Mouse (Mus musculus): Measurements from ENCODE around the gene Pafah1b2. TPM values are rescaled to one million over a fixed set of nuclear protein-coding genes. Genes with fewer than 3 reads are reported as not detected.

Gene Pafah1b2
- 66.5 and 504 TPM in 2 replicates for polyA plus RNA-seq (2012; ENCODE audit: insufficient read depth, insufficient read length, low replicate concordance, missing spikeins)

DNA sequence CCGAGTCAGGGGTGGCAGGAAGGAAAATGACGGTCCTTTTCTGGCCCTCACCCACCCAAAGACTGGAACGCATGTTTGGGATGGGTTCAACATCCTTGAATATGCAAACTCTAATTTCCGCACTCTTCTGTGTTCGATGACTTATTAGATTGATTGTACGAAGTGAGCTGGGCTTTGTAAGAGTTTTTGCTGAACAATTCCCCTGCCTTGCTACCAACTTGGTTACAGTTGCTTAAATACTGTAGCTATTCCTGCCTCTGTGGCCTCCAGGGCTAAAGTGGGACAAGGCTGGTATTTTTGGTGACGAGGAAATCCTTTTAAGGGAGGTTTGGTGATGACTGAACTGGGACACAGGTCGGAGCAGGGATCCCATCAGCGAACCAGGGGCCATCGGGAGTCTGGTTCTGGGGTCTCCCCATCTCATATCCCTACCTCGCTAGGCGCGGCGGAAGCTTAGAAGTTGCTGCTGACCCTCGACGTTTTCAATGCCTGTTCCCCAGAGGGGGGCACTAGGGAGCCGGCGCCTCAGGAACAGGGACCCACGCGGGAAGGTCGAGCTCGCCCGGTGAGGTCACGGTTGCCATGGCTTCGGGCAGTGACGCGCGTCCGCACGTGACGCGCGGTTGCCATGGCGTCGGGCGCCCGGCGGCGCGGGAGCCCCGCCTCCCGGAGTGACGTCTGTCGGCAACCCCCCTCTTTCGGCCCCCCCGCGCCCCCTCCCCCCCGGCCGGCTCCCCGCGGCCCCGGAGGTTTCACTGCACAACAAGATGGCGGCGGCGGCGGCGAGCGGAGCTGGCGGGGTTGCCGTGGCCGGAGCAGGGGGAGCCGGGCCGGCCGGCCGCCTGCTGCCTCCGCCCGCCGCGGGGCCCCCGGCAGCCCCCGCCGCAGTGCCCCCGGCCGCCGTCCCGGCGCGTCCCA, at the start of gene Pafah1b2, which contains the start of gene Sik3:
Gene Pafah1b2 (minus strand): TSS at position 600 of the 918 bp plus-strand sequence.
Gene Sik3 (plus strand): TSS at position 730 of the 918 bp plus-strand sequence.
- TF ChIP-seq POLR2A (IDR thresholded peaks at IDR 0.05; ENCODE audit: insufficient read depth, low read depth, low read length) = no peak
- TF ChIP-seq CTCF (IDR thresholded peaks at IDR 0.05; ENCODE audit: insufficient read depth, low read depth, low read length) = peak; percentile 91
- H3K4me1 ChIP-seq (ENCODE audit: control insufficient read depth, insufficient read depth, low read length) = peaks cover 12% of the 10 kb centered on the region
- H3K27ac ChIP-seq (ENCODE audit: insufficient read depth, low read depth, low read length) = peak within 1 kb of the TSS; percentile 97
- peak within 1 kb of the TSS; percentile 99 for H3K4me3 ChIP-seq (ENCODE audit: insufficient read depth, low read depth, low read length)
- WGBS = 2% methylated on average over 77 of the region's 78 CpGs

DNA sequence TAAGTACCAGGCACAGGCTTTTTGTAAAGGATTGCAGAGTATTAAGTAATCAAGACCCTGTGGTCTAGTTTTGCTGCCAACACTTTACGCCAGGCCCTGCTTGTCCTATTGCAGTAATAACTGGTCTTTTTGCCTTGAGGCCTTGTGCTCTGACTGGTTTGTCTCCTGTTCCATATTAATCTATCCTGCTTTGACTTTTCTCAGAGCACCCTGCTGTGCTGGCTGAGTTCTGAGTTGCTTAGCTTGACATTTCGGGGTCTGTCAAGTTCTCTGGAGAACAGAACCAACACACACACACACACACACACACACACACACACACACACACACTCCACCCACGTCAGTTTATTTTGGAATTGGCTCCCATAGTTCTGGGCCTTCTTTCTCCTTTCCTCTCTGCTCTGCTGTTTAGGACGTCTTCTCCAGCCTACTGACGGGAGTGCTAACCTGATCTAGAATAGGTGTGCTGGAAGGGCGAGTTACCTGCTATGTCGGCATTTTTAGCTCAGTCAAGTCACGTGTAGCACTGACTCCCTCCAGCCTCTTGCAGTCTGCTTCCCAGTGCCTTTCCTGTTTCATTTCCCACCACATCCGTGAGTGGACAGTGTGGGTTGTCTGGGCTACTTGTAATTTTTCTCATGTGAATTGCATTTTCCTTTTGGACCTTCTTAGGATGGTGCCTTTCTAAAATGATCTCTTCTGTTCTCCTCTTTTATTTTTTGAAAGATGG, 49.4 kb upstream of the Pafah1b2 start:
- Histone ChIP-seq H3K27ac (ENCODE audit: insufficient read depth, low read depth, low read length) (peak overlapping the region; percentile 83), H3K4me1 (ENCODE audit: control insufficient read depth, insufficient read depth, low read length) (peaks cover 8% of the 10 kb centered on the region), H3K4me3 (ENCODE audit: insufficient read depth, low read depth, low read length) (no peak overlapping the region)
- 44% methylated on average over 9 of the region's 9 CpGs for WGBS
- TF ChIP-seq POLR2A (IDR thresholded peaks at IDR 0.05; ENCODE audit: insufficient read depth, low read depth, low read length) = no peak
- TF ChIP-seq CTCF (IDR thresholded peaks at IDR 0.05; ENCODE audit: insufficient read depth, low read depth, low read length) = no peak

DNA sequence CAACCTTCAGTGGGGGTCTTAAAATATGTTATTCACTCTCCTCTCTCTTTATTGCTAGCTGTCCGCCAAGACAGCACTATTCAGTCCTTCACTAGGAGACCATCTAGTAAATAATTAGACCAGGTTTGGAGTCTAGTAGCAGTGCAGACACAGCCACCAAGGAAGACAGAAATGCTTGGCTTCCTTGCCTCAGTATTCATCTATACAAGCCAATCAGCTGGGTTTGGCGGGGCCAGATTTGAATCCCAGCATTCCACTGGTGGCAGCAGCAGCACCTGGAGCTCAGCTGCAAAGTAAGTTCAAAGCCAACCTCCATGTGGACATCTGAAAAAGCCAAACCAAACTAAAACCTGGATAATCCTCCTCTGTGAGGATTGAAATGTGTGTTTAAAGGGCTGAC, 47.8 kb upstream of the Pafah1b2 start:
- no peak overlapping the region for H3K4me3 ChIP-seq (ENCODE audit: insufficient read depth, low read depth, low read length)
- WGBS = 93% methylated on average over 2 of the region's 2 CpGs
- H3K4me1 ChIP-seq (ENCODE audit: control insufficient read depth, insufficient read depth, low read length) = peaks cover 15% of the 10 kb centered on the region
- no peak overlapping the region for H3K27ac ChIP-seq (ENCODE audit: insufficient read depth, low read depth, low read length)
- TF ChIP-seq CTCF (IDR thresholded peaks at IDR 0.05; ENCODE audit: insufficient read depth, low read depth, low read length) (no peak), POLR2A (IDR thresholded peaks at IDR 0.05; ENCODE audit: insufficient read depth, low read depth, low read length) (no peak)

DNA sequence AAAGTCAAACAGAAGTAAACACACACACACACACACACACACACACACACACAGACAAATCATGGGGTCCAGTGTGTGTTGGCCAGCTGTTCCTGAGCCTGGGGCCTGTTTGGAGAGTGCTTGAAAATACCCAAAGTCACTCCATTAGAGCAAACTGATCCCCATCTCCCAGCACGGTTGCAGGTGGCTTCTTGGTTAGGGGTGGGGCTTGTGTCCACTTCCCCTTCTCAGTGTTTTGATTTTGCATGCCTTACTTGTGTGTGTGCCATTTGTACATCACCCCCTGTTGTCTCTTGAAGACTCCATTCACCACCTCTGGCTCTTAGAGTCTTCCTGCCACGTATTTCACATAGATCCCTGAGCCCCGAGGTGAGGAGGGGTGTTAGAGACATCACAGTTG, 45.6 kb upstream of the Pafah1b2 start:
- no peak for TF ChIP-seq CTCF (IDR thresholded peaks at IDR 0.05; ENCODE audit: insufficient read depth, low read depth, low read length)
- TF ChIP-seq POLR2A (IDR thresholded peaks at IDR 0.05; ENCODE audit: insufficient read depth, low read depth, low read length) = no peak
- 90% methylated on average over 3 of the region's 3 CpGs for WGBS

DNA sequence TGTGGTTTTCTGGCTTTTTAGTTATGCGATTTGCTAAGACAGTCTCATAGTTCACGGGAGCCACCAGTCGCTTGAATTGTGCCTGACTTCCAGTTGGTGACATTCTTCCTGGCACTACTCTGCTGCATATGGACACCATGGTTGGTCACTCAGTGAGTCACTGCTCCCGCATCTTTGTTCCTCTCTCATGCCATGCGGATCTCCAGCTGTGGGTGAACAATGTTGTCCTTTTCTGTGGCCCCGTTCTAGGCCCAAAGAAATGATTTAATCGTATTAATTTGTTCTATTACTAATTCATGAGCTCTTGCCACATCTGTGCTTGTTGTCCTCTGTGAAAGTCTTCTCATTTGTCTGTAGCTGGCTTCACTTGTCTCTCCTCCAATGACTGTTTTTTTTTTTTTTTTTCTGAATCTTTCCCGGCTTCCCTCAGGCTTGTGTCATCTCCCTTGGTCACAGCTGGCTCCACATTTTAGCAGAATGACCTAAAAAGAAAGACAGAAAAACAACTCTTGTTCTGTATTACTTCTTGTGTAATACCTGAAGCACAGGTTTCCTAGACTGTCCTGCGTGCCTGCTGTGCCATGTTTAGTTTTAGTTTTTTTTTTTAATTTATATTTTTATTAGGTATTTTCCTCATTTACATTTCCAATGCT, 40.6 kb upstream of the Pafah1b2 start:
- H3K4me3 ChIP-seq (ENCODE audit: insufficient read depth, low read depth, low read length) = no peak overlapping the region
- no peak overlapping the region for H3K27ac ChIP-seq (ENCODE audit: insufficient read depth, low read depth, low read length)
- H3K4me1 ChIP-seq (ENCODE audit: control insufficient read depth, insufficient read depth, low read length) = peaks cover 20% of the 10 kb centered on the region
- 54% methylated on average over 9 of the region's 9 CpGs for WGBS
- no peak for TF ChIP-seq POLR2A (IDR thresholded peaks at IDR 0.05; ENCODE audit: insufficient read depth, low read depth, low read length)
- no peak for TF ChIP-seq CTCF (IDR thresholded peaks at IDR 0.05; ENCODE audit: insufficient read depth, low read depth, low read length)

More for the DNA sequence above, 45.6 kb upstream of the Pafah1b2 start:
- Histone ChIP-seq H3K4me3 (ENCODE audit: insufficient read depth, low read depth, low read length) (no peak overlapping the region), H3K4me1 (ENCODE audit: control insufficient read depth, insufficient read depth, low read length) (peaks cover 15% of the 10 kb centered on the region), H3K27ac (ENCODE audit: insufficient read depth, low read depth, low read length) (no peak overlapping the region)

DNA sequence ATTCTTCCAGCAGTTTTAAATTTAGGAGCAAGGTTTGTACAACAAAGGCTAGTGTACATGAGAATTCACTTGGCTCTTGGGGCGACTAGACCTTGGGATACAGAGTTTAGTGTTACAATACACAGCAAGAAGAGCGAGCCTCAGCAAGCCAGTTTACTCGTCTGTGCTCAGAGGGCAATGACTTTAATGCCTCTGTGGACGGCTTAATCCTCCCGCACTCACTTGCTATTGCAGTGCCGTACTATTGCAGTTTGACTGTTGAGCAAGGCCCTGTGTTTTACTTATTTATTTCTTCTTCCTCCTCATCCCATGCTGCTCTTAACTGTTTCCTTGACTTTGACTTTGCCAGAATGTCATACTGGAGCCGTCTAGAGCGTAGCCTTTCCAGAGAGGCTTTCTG, 37.7 kb upstream of the Pafah1b2 start:
- TF ChIP-seq CTCF (IDR thresholded peaks at IDR 0.05; ENCODE audit: insufficient read depth, low read depth, low read length) (no peak), POLR2A (IDR thresholded peaks at IDR 0.05; ENCODE audit: insufficient read depth, low read depth, low read length) (no peak)
- H3K27ac ChIP-seq (ENCODE audit: insufficient read depth, low read depth, low read length) = no peak overlapping the region
- WGBS = 80% methylated on average over 8 of the region's 8 CpGs
- H3K4me1 ChIP-seq (ENCODE audit: control insufficient read depth, insufficient read depth, low read length) = peaks cover 15% of the 10 kb centered on the region; the same call in 1 of the 2 replicates
- no peak overlapping the region for H3K4me3 ChIP-seq (ENCODE audit: insufficient read depth, low read depth, low read length)

DNA sequence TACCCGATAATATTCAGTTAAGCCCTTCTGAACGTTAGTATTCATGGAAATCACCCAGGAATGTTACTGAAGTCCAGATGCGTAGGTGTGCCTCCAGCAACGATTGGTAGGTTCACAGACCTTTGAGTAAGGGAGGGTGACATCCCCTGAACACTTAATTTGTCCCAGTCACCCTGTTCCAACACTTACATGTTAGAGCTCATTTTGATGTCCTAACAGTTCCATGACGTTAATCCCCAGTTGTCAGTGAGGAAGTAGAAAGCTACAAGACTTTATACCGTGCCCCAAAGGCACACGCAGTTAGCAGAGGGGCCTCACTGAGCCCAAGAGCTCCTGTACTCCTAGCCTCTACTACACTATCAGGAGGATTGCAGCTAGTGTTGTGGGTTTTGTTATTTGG, 37.0 kb upstream of the Pafah1b2 start:
- no peak overlapping the region for H3K4me3 ChIP-seq (ENCODE audit: insufficient read depth, low read depth, low read length)
- H3K27ac ChIP-seq (ENCODE audit: insufficient read depth, low read depth, low read length) = no peak overlapping the region
- 67% methylated on average over 7 of the region's 7 CpGs for WGBS
- TF ChIP-seq CTCF (IDR thresholded peaks at IDR 0.05; ENCODE audit: insufficient read depth, low read depth, low read length) (no peak), POLR2A (IDR thresholded peaks at IDR 0.05; ENCODE audit: insufficient read depth, low read depth, low read length) (no peak)
- peaks cover 15% of the 10 kb centered on the region; the same call in 1 of the 2 replicates for H3K4me1 ChIP-seq (ENCODE audit: control insufficient read depth, insufficient read depth, low read length)

DNA sequence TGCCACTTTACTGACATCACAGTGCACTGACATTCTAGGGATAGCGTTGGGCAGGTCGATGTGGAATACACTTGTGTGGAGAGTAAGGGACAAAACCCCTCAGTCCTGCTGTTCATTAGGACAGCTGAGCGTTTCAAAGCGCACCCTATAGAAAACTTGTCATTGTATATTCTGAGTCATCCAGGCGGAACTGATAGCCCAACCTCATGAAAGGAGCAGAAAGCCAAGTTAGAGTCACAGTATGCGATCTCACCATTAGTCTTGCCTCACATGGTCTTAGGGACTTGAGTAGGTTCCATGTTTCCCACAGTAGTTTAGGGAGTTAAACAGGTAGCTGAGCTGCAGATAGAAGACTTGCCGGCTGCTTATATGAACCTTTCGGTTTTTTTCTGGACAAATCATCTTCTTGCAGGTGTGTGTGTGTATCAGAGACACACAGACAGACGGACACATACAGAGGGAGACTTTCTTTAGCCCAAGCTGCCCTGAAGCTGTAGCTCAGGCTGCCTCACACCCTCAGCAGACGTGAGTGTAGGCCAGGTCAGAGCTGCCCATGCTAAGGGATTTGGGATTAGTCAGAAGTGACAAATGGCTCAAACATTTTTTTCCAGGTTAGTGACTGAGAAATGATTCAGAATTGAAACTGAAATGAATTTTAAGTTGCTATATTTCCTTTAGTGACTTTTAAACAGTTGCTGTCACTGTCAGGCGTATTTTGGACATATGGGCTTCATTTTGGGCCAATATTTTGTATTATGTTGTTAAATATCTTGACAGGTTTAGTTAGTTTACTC, 34.4 kb upstream of the Pafah1b2 start:
- TF ChIP-seq POLR2A (IDR thresholded peaks at IDR 0.05; ENCODE audit: insufficient read depth, low read depth, low read length) (no peak), CTCF (IDR thresholded peaks at IDR 0.05; ENCODE audit: insufficient read depth, low read depth, low read length) (no peak)
- H3K4me3 ChIP-seq (ENCODE audit: insufficient read depth, low read depth, low read length) = no peak overlapping the region
- H3K27ac ChIP-seq (ENCODE audit: insufficient read depth, low read depth, low read length) = no peak overlapping the region
- H3K4me1 ChIP-seq (ENCODE audit: control insufficient read depth, insufficient read depth, low read length) = peaks cover 12% of the 10 kb centered on the region; the same call in 1 of the 2 replicates
- 70% methylated on average over 11 of the region's 11 CpGs for WGBS

All from olfactory bulb, adult 2 months (tissue).